Mouse (Mus musculus) lung, embryonic 14.5 days (tissue): Measurements from ENCODE around the gene Fbxo17. TPM values are rescaled to one million over a fixed set of nuclear protein-coding genes. Genes with fewer than 3 reads are reported as not detected.

Source experiments
- ATAC-seq: fragments of 200-750 bp; cut with Nextera tagmentation; 2 replicates; pipeline ENCODE4 v1.8.0; 2017; ENCODE audit warnings: mild to moderate bottlenecking, moderate TSS enrichment, moderate library complexity; ENCODE audit not compliant: insufficient read depth
- DNase-seq: peaks from one replicate; pipeline ENCODE4 v3.0.0-alpha.2; 2015
- H3K27ac ChIP-seq: fragments of 300-500 bp; sonication (generic); 2 replicates; pipeline ENCODE4 v1.5.1; 2014; ENCODE audit warnings: low read depth, mild to moderate bottlenecking, moderate library complexity
- H3K27me3 ChIP-seq: fragments of 300-500 bp; sonication (generic); 2 replicates; pipeline ENCODE4 v1.6.1; 2014; ENCODE audit warnings: low read length, control low read depth; ENCODE audit not compliant: insufficient read depth
- H3K36me3 ChIP-seq: fragments of 300-500 bp; sonication (generic); 2 replicates; pipeline ENCODE4 v1.6.1; 2014; ENCODE audit warnings: control low read depth; ENCODE audit not compliant: insufficient read depth
- H3K4me1 ChIP-seq: fragments of 300-500 bp; sonication (generic); 2 replicates; pipeline ENCODE4 v1.6.1; 2014; ENCODE audit warnings: antibody characterized with exemption, control low read depth; ENCODE audit not compliant: insufficient read depth
- H3K4me2 ChIP-seq: fragments of 300-500 bp; sonication (generic); 2 replicates; pipeline ENCODE4 v1.6.1; 2014; ENCODE audit warnings: mild to moderate bottlenecking
- H3K4me3 ChIP-seq: fragments of 300-500 bp; sonication (generic); 2 replicates; pipeline ENCODE4 v1.5.1; 2014; ENCODE audit warnings: low read depth, low read length
- H3K9ac ChIP-seq: fragments of 300-500 bp; sonication (generic); 2 replicates; pipeline ENCODE4 v1.6.1; 2014
- H3K9me3 ChIP-seq: fragments of 300-500 bp; sonication (generic); 2 replicates; pipeline ENCODE4 v1.6.1; 2016; ENCODE audit warnings: low read depth, low read length, control low read depth
- CTCF ChIP-seq: IDR thresholded peaks from 2 replicates; pipeline ENCODE4 v1.5.1; 2016; ENCODE audit warnings: antibody characterized with exemption, low read depth
- WGBS: fragments of 180-500 bp; shearing (Covaris S2); extraction: QIAGEN DNeasy Blood & Tissue Kit; methylation state at CpG from one replicate; pipeline ENCODE4 v1.1.7; 2014; 5-methylcytosine and 5-hydroxymethylcytosine counted together
- polyA plus RNA-seq: library from polyadenylated mRNA; unstranded; fragments of >200 nt; fragmentation: Nextera tagmentation; extraction: Ambion mirVana; gene quantifications from 2 replicates; pipeline ENCODE4 v1.2.1, GENCODE M21; 2014

Gene Fbxo17
- polyA plus RNA-seq, 1 experiment from 2014 or later, result 13.6 TPM

DNA sequence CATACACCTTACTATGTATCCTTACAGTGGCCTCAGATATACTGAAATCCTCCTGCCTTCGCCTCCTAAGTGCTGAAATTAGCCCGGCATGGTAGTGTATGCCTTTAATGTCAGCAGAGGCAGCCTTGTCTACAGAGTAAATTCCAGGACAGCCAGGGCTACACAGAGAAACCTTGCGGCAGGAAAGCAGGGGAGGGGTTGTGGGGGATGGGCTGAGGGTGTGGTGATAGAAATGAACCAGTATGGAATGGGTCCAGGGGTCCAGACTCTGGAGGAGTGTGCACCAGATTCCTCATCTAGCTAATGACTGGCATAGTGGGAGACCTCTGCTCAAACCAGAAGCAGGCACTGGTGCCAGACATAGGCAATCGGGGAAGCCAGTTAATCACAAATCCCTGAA, 2.6 kb downstream of the Fbxo17 start:
- Histone ChIP-seq H3K4me2 (no peak overlapping the region), H3K27ac (no peak overlapping the region), H3K4me3 (no peak overlapping the region), H3K36me3 (no peaks in the 10 kb centered on the region), H3K9me3 (no peaks in the 10 kb centered on the region), H3K27me3 (no peaks in the 10 kb centered on the region), H3K4me1 (peaks cover 3% of the 10 kb centered on the region; the same call in 1 of the 2 replicates), H3K9ac (no peak overlapping the region)
- DNase-seq (no peak), ATAC-seq (no peak)
- 45% methylated on average over 4 of the region's 4 CpGs for WGBS
- no peak for TF ChIP-seq CTCF

- Histone ChIP-seq H3K36me3 (no peaks in the 10 kb centered on the region), H3K27ac (no peak overlapping the region), H3K9ac (no peak overlapping the region), H3K4me3 (no peak overlapping the region), H3K9me3 (no peaks in the 10 kb centered on the region), H3K4me2 (no peak overlapping the region), H3K4me1 (peaks cover 3% of the 10 kb centered on the region; the same call in 1 of the 2 replicates), H3K27me3 (no peaks in the 10 kb centered on the region)
- DNase-seq (no peak), ATAC-seq (no peak)
- WGBS, result 73% methylated on average over 2 of the region's 2 CpGs
- no peak for TF ChIP-seq CTCF
These were observed 3.0 kb downstream of the Fbxo17 start for GRCm38 (mm10) chr7:28719650-28720049.

DNA sequence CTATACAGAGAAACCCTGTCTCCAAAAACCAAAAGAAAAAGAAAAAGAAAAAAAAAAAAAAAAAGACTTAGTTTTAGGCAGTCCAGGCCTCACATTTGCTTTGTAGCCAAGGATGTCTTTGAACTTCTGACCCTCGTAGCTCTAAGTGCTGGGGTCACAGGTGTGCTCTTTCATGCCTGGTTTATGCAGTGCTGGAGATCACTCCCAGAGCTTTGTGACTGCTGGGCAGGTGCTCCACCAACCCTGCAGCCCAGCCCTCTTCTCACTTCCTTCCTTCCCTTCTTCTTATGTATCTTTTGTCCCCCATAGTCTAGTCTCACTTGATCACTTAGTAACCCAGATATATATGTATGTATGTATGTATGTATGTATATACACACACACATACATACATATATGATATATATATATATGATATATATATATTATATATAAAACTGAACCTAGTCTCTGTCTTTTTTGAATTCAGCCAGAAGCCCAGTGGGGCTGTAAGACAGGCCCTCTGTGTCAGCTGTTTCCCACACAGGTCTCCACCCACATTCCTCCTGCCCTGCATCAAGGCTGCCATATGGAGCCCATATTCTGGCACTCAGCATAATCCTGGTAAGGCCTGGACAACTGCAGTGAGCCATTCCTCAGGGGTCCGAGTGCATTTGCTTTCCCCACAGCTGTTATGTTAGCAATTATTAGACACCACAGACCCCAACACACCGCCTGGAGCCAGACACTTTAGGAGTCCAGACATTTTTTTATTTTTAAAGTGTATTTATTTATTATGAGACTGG, 4.3 kb downstream of the Fbxo17 start:
- TF ChIP-seq CTCF, result no peak
- no peak overlapping the region for H3K4me3 ChIP-seq
- ATAC-seq, result peak; percentile 59
- H3K4me1 ChIP-seq, result 0 out of 2 replicates have a peak, but pooled peaks cover 3% of the 10 kb centered on the region
- H3K9me3 ChIP-seq, result no peaks in the 10 kb centered on the region
- H3K9ac ChIP-seq, result no peak overlapping the region
- WGBS, result 49% methylated on average over 3 of the region's 3 CpGs
- DNase-seq, result peak; percentile 86
- no peak overlapping the region for H3K4me2 ChIP-seq
- no peaks in the 10 kb centered on the region for H3K27me3 ChIP-seq
- peaks cover 2% of the 10 kb centered on the region; the same call in 1 of the 2 replicates for H3K36me3 ChIP-seq
- H3K27ac ChIP-seq, result no peak overlapping the region

DNA sequence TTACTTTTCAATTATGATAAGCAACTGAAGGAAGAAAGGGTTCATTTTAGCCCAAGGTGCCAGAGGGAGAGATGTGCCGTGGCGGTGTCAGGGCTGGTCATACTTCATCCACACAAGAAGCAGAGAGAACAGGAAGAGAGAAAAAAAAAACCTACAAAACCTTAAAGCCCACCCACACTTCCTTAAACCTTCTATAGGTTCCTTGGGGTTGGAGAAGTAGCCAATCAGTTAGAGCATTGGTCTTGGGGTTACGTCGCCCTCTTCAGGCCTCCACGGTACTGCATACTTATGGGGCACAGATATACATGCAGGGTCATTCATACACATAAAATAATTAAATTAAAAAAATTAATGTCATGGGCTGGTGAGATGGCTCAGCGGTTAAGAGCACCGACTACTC, 5.5 kb downstream of the Fbxo17 start:
- DNase-seq (no peak), ATAC-seq (no peak)
- Histone ChIP-seq H3K27me3 (no peaks in the 10 kb centered on the region), H3K4me2 (no peak overlapping the region), H3K36me3 (peaks cover 2% of the 10 kb centered on the region; the same call in 1 of the 2 replicates), H3K27ac (no peak overlapping the region), H3K9me3 (no peaks in the 10 kb centered on the region), H3K4me3 (no peak overlapping the region), H3K9ac (no peak overlapping the region), H3K4me1 (no peaks in the 10 kb centered on the region)
- TF ChIP-seq CTCF, result peak; percentile 36
- WGBS, result 93% methylated on average over 7 of the region's 7 CpGs

- no peak overlapping the region for H3K4me3 ChIP-seq
- H3K4me2 ChIP-seq, result no peak overlapping the region
- no peaks in the 10 kb centered on the region for H3K27me3 ChIP-seq
- no peaks in the 10 kb centered on the region for H3K4me1 ChIP-seq
- peaks cover 2% of the 10 kb centered on the region; the same call in 1 of the 2 replicates for H3K36me3 ChIP-seq
- TF ChIP-seq CTCF, result no peak
- no peaks in the 10 kb centered on the region for H3K9me3 ChIP-seq
- no peak overlapping the region for H3K27ac ChIP-seq
- no peak for DNase-seq
- no peak overlapping the region for H3K9ac ChIP-seq
- ATAC-seq, result no peak
- WGBS, result 89% methylated on average over 2 of the region's 2 CpGs
These were observed 8.0 kb downstream of the Fbxo17 start for GRCm38 (mm10) chr7:28724613-28725012.

GRCm38 (mm10) chr7:28726600-28726999, 10.0 kb downstream of the Fbxo17 start:
- H3K36me3 ChIP-seq, result peaks cover 2% of the 10 kb centered on the region; the same call in 1 of the 2 replicates
- TF ChIP-seq CTCF, result peak; percentile 94
- no peak overlapping the region for H3K9ac ChIP-seq
- no peak overlapping the region for H3K4me3 ChIP-seq
- peak; percentile 75 for ATAC-seq
- peak; percentile 89 for DNase-seq
- WGBS, result 8% methylated on average over 14 of the region's 14 CpGs
- H3K27ac ChIP-seq, result no peak overlapping the region
- no peaks in the 10 kb centered on the region for H3K27me3 ChIP-seq
- H3K9me3 ChIP-seq, result peaks cover 6% of the 10 kb centered on the region
- H3K4me1 ChIP-seq, result no peaks in the 10 kb centered on the region
- H3K4me2 ChIP-seq, result 0 out of 2 replicates have a peak overlapping the region, but pooled peaks have one; percentile 18

GRCm38 (mm10) chr7:28727649-28728340, 11.2 kb downstream of the Fbxo17 start:
- no peaks in the 10 kb centered on the region for H3K4me1 ChIP-seq
- no peak for ATAC-seq
- no peak overlapping the region for H3K9ac ChIP-seq
- H3K27ac ChIP-seq, result no peak overlapping the region
- no peak overlapping the region for H3K4me3 ChIP-seq
- H3K36me3 ChIP-seq, result peaks cover 2% of the 10 kb centered on the region; the same call in 1 of the 2 replicates
- WGBS, result 57% methylated on average over 10 of the region's 10 CpGs
- H3K4me2 ChIP-seq, result no peak overlapping the region
- no peak for DNase-seq
- H3K27me3 ChIP-seq, result 0 out of 2 replicates have a peak, but pooled peaks cover 3% of the 10 kb centered on the region
- peaks cover 6% of the 10 kb centered on the region for H3K9me3 ChIP-seq
- peak; percentile 21; the same call in 1 of the 2 replicates for TF ChIP-seq CTCF
